8 mouse cellular contexts compared by ENCODE assay signal in the genomic region with DNA sequence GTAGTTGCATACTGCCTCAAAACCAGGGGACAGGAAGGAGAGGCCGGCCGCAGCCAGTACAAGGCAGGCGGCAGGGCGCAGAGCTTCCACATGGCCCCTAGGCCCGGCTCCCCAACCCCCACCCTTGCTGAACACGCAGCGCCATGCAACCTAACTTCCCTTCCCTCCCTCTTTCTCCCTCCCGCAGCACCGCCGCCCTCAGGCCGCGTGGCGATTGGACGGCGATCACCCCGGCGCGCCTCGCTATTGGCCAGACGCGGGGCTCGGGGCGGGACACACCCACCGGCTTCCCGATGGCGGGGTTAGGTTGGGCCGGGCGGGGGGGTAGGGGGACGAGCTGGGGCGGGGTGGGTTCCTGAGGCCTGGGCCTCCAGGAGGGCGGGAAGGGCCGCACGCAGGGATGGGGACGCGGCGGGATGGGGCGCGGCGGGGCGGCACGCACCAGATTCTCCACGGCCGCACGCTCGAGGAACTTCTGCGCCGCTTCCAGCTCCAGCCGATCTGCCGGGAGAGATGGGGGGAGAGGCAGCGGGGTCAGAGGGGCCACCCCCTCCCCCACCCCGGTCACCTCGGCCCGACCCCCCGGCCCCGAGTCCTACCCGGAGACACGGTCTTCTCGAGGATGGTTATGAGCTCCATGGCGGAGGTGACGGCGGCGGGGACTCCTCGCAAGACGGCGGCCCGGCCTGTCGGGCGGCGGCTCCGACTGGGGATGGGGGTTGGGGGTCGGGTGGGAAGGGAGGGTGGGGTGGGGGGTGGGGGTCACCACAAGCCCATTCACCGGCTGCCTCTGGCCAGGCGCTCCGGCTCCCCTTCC. TPM values are rescaled to one million over a fixed set of nuclear protein-coding genes. Genes with fewer than 3 reads are reported as not detected.
DNase-seq lines count a peak whose midpoint lies in the region; ATAC-seq and TF ChIP-seq lines count a peak whose summit lies in the region.

No protein-coding gene starts in this region.

- H3K27ac ChIP-seq in gastrocnemius, adult 2 months, result peak overlapping the region; percentile 98
- H3K27ac ChIP-seq in hindbrain, postnatal 0 days, result peak overlapping the region; percentile 91
- H3K27ac ChIP-seq in left cerebral cortex, adult 2 months, result peak overlapping the region; percentile 95

- H3K9me3 ChIP-seq in hindbrain, postnatal 0 days (ENCODE audit: low read length), result no peaks in the 10 kb centered on the region

- no peaks in the 10 kb centered on the region for H3K27me3 ChIP-seq in hindbrain, postnatal 0 days (ENCODE audit: insufficient read depth, low read length)

- no peak for TF ChIP-seq CTCF in gastrocnemius, adult 2 months (IDR thresholded peaks at IDR 0.05)
- TF ChIP-seq CTCF in hindbrain, postnatal 0 days (IDR thresholded peaks at IDR 0.05; ENCODE audit: low read depth), result peak; percentile 22; the same call in 1 of the 2 replicates
- no peak; the same call in 1 of the 2 replicates for TF ChIP-seq CTCF in left cerebral cortex, adult 2 months (IDR thresholded peaks at IDR 0.05)

- H3K9ac ChIP-seq in hindbrain, postnatal 0 days (replicated peaks; ENCODE audit: low read length), result peak overlapping the region; percentile 76

- peak overlapping the region; percentile 97 for H3K4me3 ChIP-seq in gastrocnemius, adult 2 months
- H3K4me3 ChIP-seq in hindbrain, postnatal 0 days (ENCODE audit: low read length), result peak overlapping the region; percentile 73
- H3K4me3 ChIP-seq in left cerebral cortex, adult 2 months, result peak overlapping the region; percentile 92

- intact Hi-C loops in gastrocnemius, adult 2 months (cut with DNase I), result loop anchor here (5.0 kb wide), 1 partner anchor 125 kb away; no protein-coding TSS in a partner anchor
- intact Hi-C loops in left cerebral cortex, adult 2 months (cut with DNase I), result loop anchor here (5.0 kb wide), 1 partner anchor 130 kb away; the partner anchor contains the start of gene Mrpl45

- peaks cover 32% of the 10 kb centered on the region for H3K36me3 ChIP-seq in hindbrain, postnatal 0 days (ENCODE audit: insufficient read depth, low read length)

- peak; percentile 82 for ATAC-seq in hindbrain, postnatal 0 days
- ATAC-seq in megakaryocyte, adult 5-6 weeks (ENCODE audit: poor library complexity, severe bottlenecking), result peak; percentile 74

- WGBS in hindbrain, postnatal 0 days, result under 1% methylated on average over 48 of the region's 74 CpGs

- H3K4me1 ChIP-seq in hindbrain, postnatal 0 days (ENCODE audit: insufficient read depth, low read length), result peaks cover 8% of the 10 kb centered on the region; the same call in 1 of the 2 replicates

- DNase-seq in WW6 (ENCODE audit: low read depth, low spot score), result peak; percentile 96
- peak; percentile 97 to 98 for DNase-seq in cerebellum, postnatal 4 days (ENCODE audit: low spot score in 2 of 2)
- DNase-seq in gastrocnemius, adult 2 months, result peak; percentile 99
- DNase-seq in hindbrain, postnatal 0 days (ENCODE audit: low spot score), result peak; percentile 96
- DNase-seq in left cerebral cortex, adult 2 months (ENCODE audit: extremely low spot score in 1 of 2, low spot score in 2 of 2), result peak; percentile 98
- peak; percentile 94 to 98 for DNase-seq in right cerebral cortex, adult 2 months (ENCODE audit: low spot score in 2 of 2)
- peak; percentile 98 for DNase-seq in urinary bladder, postnatal 14 days (ENCODE audit: low spot score)

- H3K4me2 ChIP-seq in hindbrain, postnatal 0 days (ENCODE audit: low read depth, low read length), result peak overlapping the region; percentile 83

RNA-seq across cellular contexts. Expression of gene Kpnb1, which starts 0.5 kb away (rescaled TPM):
- total RNA-seq in gastrocnemius, adult 2 months (2021), result 10 to 100 TPM; 49.2 to 58.9 TPM
- 97.9 and 100 TPM in 2 replicates for total RNA-seq in hindbrain, postnatal 0 days (2014; rRNA removed)
- 26.1 and 26.9 TPM in 2 replicates for polyA plus RNA-seq in hindbrain, postnatal 0 days (2015; fragmentation: Nextera tagmentation; extraction: Ambion mirVana)
- 100 to 1,000 TPM; 108 to 120 TPM for total RNA-seq in left cerebral cortex, adult 2 months (2021)
- 86.9 and 93.7 TPM in 2 replicates for total RNA-seq in megakaryocyte, adult 5-6 weeks (2015)
- total RNA-seq in megakaryocyte, adult 5-6 weeks (2017), result 196 and 233 TPM in 2 replicates

RNA-seq across cellular contexts. Expression of gene Tbkbp1, which starts 35.9 kb away (rescaled TPM):
- 1 to 10 TPM; 4.0 to 6.1 TPM for total RNA-seq in gastrocnemius, adult 2 months (2021)
- total RNA-seq in hindbrain, postnatal 0 days (2014; rRNA removed), result 45.4 and 53.8 TPM in 2 replicates
- 9.6 and 10.1 TPM in 2 replicates for polyA plus RNA-seq in hindbrain, postnatal 0 days (2015; fragmentation: Nextera tagmentation; extraction: Ambion mirVana)
- total RNA-seq in left cerebral cortex, adult 2 months (2021), result 10 to 100 TPM; 52.7 to 56.8 TPM
- total RNA-seq in megakaryocyte, adult 5-6 weeks (2015), result 16.0 and 17.6 TPM in 2 replicates
- 13.6 and 17.2 TPM in 2 replicates for total RNA-seq in megakaryocyte, adult 5-6 weeks (2017)

Comparison
In these comparisons a context has a peak if more than half of its experiments do, and no peak if none do; other contexts are left out.
1. Peak in every context shown above with its lines: DNase-seq, ATAC-seq, H3K4me3 ChIP-seq and H3K27ac ChIP-seq.